Mouse (Mus musculus) C2C12 (cell line): ENCODE measurements around the gene Atn1. TPM values are rescaled to one million over a fixed set of nuclear protein-coding genes. Genes with fewer than 3 reads are reported as not detected.

Source experiments
- H3K27me3 ChIP-seq: one replicate; pipeline ENCODE4 v1.6.1; 2011; ENCODE audit not compliant: control insufficient read depth, insufficient read depth, insufficient read length
- H3K36me3 ChIP-seq: one replicate; pipeline ENCODE4 v1.6.1; 2011; ENCODE audit not compliant: control insufficient read depth, insufficient read depth
- H3K4me3 ChIP-seq: one replicate; pipeline ENCODE4 v1.5.1; 2011; ENCODE audit warnings: mild to moderate bottlenecking, control low read depth; ENCODE audit not compliant: poor library complexity, insufficient read depth, severe bottlenecking
- H3K79me2 ChIP-seq: one replicate; pipeline ENCODE4 v1.6.1; 2011; ENCODE audit not compliant: control insufficient read depth, insufficient read depth
- H3K79me3 ChIP-seq: one replicate; pipeline ENCODE4 v1.6.1; 2011; ENCODE audit warnings: low read depth, control low read depth
- H3ac ChIP-seq: one replicate; pipeline ENCODE3; 2011; ENCODE audit warnings: low read depth; ENCODE audit not compliant: control insufficient read depth, insufficient read length
- CEBPB ChIP-seq: IDR thresholded peaks from one replicate; pipeline ENCODE4 v1.6.1; 2011; ENCODE audit warnings: low read depth, mild to moderate bottlenecking, control low read depth, moderate library complexity
- CTCF ChIP-seq: IDR thresholded peaks from one replicate; pipeline ENCODE4 v1.5.1; 2011; ENCODE audit not compliant: control insufficient read depth, insufficient read depth, insufficient read length
- FOSL1 ChIP-seq: IDR thresholded peaks from one replicate; pipeline ENCODE4 v1.8.0; 2011; ENCODE audit warnings: mild to moderate bottlenecking, low read length; ENCODE audit not compliant: poor library complexity, insufficient read depth, severe bottlenecking
- MAX ChIP-seq: IDR thresholded peaks from one replicate; pipeline ENCODE4 v1.6.1; 2011; ENCODE audit warnings: mild to moderate bottlenecking, control low read depth
- MYOD1 ChIP-seq: IDR thresholded peaks from one replicate; pipeline ENCODE4 v1.6.1; 2011; ENCODE audit warnings: low read depth; ENCODE audit not compliant: control insufficient read depth, insufficient read length
- MYOG ChIP-seq: IDR thresholded peaks from one replicate; pipeline ENCODE4 v1.6.1; 2011; ENCODE audit not compliant: control insufficient read depth, insufficient read length; ENCODE audit errors: extremely low read depth
- USF1 ChIP-seq: IDR thresholded peaks from one replicate; pipeline ENCODE4 v1.6.1; 2011; ENCODE audit warnings: low read depth, mild to moderate bottlenecking, control low read depth, moderate library complexity
- polyA plus RNA-seq: library from polyadenylated mRNA; unstranded; fragments of >200 nt; fragmentation: generic; extraction: Trizol; gene quantifications from one replicate; pipeline ENCODE4 v1.2.1, GENCODE M21; 2012; ENCODE audit warnings: missing spikeins

The Atn1 gene
- polyA plus RNA-seq, 1 experiment = 47.0 TPM

DNA sequence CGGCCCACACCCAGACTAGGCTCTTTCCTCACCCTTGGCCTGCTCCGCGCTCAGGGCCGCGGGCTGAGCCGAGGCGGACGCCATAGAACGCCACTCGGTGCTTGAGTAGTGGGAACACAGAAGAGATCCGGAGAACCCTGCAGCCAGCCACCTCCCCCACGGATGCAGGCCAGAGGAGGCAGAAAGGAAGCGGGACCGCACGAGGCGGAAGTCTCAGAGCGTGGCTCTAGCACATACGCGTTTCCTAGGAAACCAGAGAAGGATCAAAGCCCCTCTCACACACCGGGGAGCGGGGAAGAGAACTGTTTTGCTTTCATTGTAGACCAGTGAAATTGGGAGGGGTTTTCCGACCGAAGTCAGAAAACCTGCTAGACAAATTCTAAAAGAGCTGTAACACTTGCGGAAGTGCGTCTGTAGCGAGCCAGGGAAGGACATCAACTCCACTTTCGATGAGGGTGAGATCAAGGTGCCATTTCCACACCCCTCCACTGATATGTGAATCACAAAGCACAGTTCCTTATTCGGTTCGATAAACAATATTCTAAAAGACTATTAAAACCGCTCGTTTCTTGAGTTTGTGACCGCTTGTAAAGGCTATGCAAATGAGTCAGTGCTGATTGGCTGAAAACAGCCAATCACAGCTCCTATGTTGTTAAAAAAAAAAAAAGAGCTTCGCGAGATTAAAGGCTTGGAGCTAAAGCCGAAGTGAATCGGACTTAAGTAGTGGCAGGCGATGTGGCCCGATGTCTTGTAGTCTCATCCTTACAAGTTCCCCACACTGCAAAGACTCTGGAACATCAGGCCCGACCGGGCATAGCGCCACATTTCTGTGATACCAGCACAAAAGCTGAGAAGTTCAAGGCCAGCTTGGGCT, 15.2 kb downstream of the Atn1 start, which contains the start of gene Grcc10:
Gene Grcc10, minus strand, starts transcription at position 487 of the 874 bp plus-strand sequence.
- no peaks in the 10 kb centered on the region for H3K79me3 ChIP-seq
- peak within 1 kb of the TSS; percentile 45 for H3K4me3 ChIP-seq
- H3ac ChIP-seq = peak within 1 kb of the TSS; percentile 91
- no peaks in the 10 kb centered on the region for H3K27me3 ChIP-seq
- TF ChIP-seq CEBPB = peak; percentile 20
- TF ChIP-seq MAX = peak; percentile 78
- TF ChIP-seq MYOG = no peak
- H3K79me2 ChIP-seq = peaks cover 10% of the 10 kb centered on the region
- peaks cover 27% of the 10 kb centered on the region for H3K36me3 ChIP-seq

DNA sequence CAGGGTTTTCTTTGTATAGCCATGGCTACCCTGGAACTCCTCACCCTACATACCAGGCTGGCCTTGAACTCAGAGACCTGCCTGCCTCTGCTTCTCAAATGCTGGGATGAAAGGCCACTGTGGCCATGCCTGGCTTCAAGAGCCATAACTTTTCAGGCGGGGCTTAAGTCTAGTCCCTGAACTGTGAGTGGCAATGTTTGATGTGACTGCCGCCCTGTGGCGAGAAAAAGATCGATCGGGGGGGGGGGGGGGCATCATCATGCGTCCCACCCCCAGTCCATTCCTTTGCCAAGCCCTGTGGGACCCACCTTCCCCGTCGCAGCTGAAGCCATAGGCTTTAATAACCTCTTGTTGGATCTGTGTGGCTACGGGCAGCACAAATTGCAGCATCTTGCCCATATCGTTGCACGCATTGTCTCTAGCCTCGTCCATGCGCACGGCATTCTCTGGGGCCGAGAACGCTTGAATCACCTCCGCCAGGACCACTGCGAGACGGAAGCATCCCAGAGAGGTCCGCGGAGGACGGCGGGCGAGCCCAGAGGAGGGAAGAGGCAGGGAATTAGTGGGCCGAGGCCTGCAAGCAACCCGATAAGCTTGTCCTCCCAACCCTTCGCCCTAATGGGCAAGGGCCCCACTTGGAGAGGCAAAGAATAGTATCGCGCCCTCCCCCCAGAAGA, 16.0 kb downstream of the Atn1 start:
- Histone ChIP-seq H3K79me2 (peaks cover 10% of the 10 kb centered on the region), H3K27me3 (no peaks in the 10 kb centered on the region), H3K79me3 (no peaks in the 10 kb centered on the region), H3K4me3 (peak overlapping the region; percentile 45), H3ac (peak overlapping the region; percentile 91), H3K36me3 (peaks cover 27% of the 10 kb centered on the region)
- no peak for TF ChIP-seq MYOG
- no peak for TF ChIP-seq FOSL1
- peak; percentile 45 for TF ChIP-seq CTCF
- TF ChIP-seq USF1 = no peak
- TF ChIP-seq MYOD1 = no peak
- TF ChIP-seq CEBPB = no peak
- TF ChIP-seq MAX = peak; percentile 47

DNA sequence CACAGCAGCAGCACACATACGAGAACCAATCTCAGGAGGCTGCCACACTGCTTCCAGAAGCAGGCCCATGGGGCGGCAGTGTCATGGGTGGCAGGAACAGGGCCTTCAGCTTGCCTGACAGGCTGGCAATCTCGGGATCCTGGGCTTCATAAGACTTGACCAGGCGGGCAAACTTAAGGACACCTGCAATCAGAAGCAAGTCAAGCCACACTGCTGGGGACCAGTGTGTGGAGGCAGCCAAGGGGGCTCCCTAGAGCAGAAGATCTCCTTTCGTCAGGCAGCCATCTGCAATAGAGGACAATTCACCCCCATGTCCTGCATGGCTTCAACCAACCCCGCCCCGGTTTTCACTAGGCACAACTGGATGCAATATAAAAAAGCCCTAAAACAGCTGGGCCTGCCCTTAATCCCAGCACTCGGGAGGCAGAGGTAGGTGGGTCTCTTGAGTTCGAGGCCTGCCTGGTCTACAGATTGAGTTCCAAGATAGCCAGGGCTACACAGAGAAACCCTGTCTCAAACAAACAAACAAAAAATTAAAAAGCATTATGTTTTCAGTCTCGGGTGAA, 17.0 kb downstream of the Atn1 start:
- no peak for TF ChIP-seq CTCF
- TF ChIP-seq MAX = no peak
- no peak for TF ChIP-seq FOSL1
- TF ChIP-seq USF1 = no peak
- TF ChIP-seq MYOG = no peak
- no peak for TF ChIP-seq CEBPB
- no peak for TF ChIP-seq MYOD1
- H3ac ChIP-seq = no peak overlapping the region
- no peaks in the 10 kb centered on the region for H3K79me3 ChIP-seq
- H3K36me3 ChIP-seq = peaks cover 18% of the 10 kb centered on the region
- H3K79me2 ChIP-seq = peaks cover 10% of the 10 kb centered on the region
- no peaks in the 10 kb centered on the region for H3K27me3 ChIP-seq
- no peak overlapping the region for H3K4me3 ChIP-seq

DNA sequence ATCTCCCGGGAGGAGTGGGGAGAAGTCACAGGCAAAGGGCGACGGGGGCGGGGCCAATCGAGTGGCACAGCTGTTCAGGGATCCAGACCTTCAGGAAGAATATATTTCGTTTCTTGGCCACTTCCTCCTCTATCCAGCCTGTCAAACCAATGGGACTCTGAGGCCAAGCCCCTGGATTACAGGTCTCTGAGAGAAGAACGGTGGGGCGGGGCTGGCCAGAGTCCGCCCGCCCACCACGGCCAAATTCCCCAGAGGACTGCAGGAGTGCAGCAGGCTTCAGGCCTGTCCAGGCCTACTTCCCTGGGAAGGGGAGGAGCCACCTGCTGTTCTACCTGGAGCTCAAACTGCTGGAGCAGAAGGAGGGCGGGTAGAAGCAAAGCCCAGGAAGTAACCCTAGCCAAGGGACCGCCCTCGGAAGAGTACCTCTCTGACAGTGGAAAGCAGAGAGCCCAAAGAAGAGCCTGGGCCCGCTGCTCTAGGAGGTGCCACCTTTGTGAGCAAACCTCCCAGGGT, 17.8 kb downstream of the Atn1 start, which contains the start of gene Ptpn6:
Gene Ptpn6, minus strand, starts transcription at position 204 of the 513 bp plus-strand sequence.
- TF ChIP-seq USF1 (no peak), MYOD1 (no peak), FOSL1 (no peak), CTCF (no peak), MAX (no peak), CEBPB (no peak), MYOG (no peak)
- Histone ChIP-seq H3K36me3 (peaks cover 10% of the 10 kb centered on the region), H3K27me3 (no peaks in the 10 kb centered on the region), H3ac (no peak within 1 kb of the TSS), H3K4me3 (no peak within 1 kb of the TSS), H3K79me2 (peaks cover 10% of the 10 kb centered on the region), H3K79me3 (no peaks in the 10 kb centered on the region)

DNA sequence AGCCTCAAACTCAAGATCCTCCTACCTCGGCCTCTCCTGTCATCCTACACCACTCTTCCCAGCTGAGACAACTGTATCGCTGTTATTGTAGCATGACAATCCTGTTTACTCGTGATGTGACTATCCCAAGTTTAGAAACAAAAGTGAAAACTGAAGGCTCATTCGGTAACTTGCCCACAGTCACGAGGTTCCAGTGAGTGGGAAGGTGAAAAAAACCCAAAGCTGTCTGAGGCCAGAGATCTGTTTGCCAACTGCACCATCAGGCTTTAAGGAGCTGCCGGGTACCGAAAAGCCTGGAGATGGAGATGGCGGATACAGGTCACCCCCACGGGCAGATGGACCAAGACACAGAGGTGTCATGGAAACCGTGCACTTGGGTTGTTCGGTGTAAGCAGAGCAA, 19.3 kb downstream of the Atn1 start:
- no peak overlapping the region for H3K4me3 ChIP-seq
- no peaks in the 10 kb centered on the region for H3K27me3 ChIP-seq
- no peaks in the 10 kb centered on the region for H3K79me3 ChIP-seq
- H3ac ChIP-seq = no peak overlapping the region
- TF ChIP-seq MAX (no peak), MYOD1 (no peak)
- no peaks in the 10 kb centered on the region for H3K36me3 ChIP-seq
- peaks cover 10% of the 10 kb centered on the region for H3K79me2 ChIP-seq
